Mouse (Mus musculus): ENCODE results near the gene Gm15517. TPM values are rescaled to one million over a fixed set of nuclear protein-coding genes. Genes with fewer than 3 reads are reported as not detected.
"Not testable (repeated sequence)": the region's sequence is repeated elsewhere in the genome, so short reads cannot be mapped to it uniquely, and the experiment has no call there.

The Gm15517 gene
- polyA plus RNA-seq, 1 experiment = not detected

- no peaks in the 10 kb centered on the region for H3K36me3 ChIP-seq (ENCODE audit: control insufficient read depth, insufficient read depth, low read length)
- H3K4me3 ChIP-seq (ENCODE audit: low read depth, low read length) = no peak overlapping the region
- TF ChIP-seq POLR2A (IDR thresholded peaks at IDR 0.05; ENCODE audit: low read depth, low read length) = no peak
- TF ChIP-seq CTCF (IDR thresholded peaks at IDR 0.05; ENCODE audit: extremely low read depth, insufficient read length, insufficient replicate concordance, low read depth, low read length) = no peak
- H3K27me3 ChIP-seq (ENCODE audit: control insufficient read depth, insufficient read depth, low read length) = no peaks in the 10 kb centered on the region
- no peak overlapping the region for H3K27ac ChIP-seq (ENCODE audit: insufficient read depth, low read depth, low read length)
- H3K4me1 ChIP-seq (ENCODE audit: control insufficient read depth, insufficient read depth, insufficient read length, low read length) = no peaks in the 10 kb centered on the region
- WGBS = 37% methylated on average over 1 of the region's 1 CpGs
These were observed 19.7 kb downstream of the Gm15517 start for GRCm38 (mm10) chr7:44280959-44281358.

GRCm38 (mm10) chr7:44281586-44281985, 20.3 kb downstream of the Gm15517 start:
- Histone ChIP-seq H3K4me3 (ENCODE audit: low read depth, low read length) (no peak overlapping the region), H3K27ac (ENCODE audit: insufficient read depth, low read depth, low read length) (no peak overlapping the region), H3K4me1 (ENCODE audit: control insufficient read depth, insufficient read depth, insufficient read length, low read length) (no peaks in the 10 kb centered on the region), H3K27me3 (ENCODE audit: control insufficient read depth, insufficient read depth, low read length) (no peaks in the 10 kb centered on the region), H3K36me3 (ENCODE audit: control insufficient read depth, insufficient read depth, low read length) (no peaks in the 10 kb centered on the region)
- 74% methylated on average over 7 of the region's 7 CpGs for WGBS
- TF ChIP-seq POLR2A (IDR thresholded peaks at IDR 0.05; ENCODE audit: low read depth, low read length) = no peak
- TF ChIP-seq CTCF (IDR thresholded peaks at IDR 0.05; ENCODE audit: extremely low read depth, insufficient read length, insufficient replicate concordance, low read depth, low read length) = no peak

GRCm38 (mm10) chr7:44287760-44288159, 26.5 kb downstream of the Gm15517 start:
- TF ChIP-seq POLR2A (IDR thresholded peaks at IDR 0.05; ENCODE audit: low read depth, low read length) (no peak), CTCF (IDR thresholded peaks at IDR 0.05; ENCODE audit: extremely low read depth, insufficient read length, insufficient replicate concordance, low read depth, low read length) (no peak)
- Histone ChIP-seq H3K4me1 (ENCODE audit: control insufficient read depth, insufficient read depth, insufficient read length, low read length) (no peaks in the 10 kb centered on the region), H3K36me3 (ENCODE audit: control insufficient read depth, insufficient read depth, low read length) (no peaks in the 10 kb centered on the region), H3K27me3 (ENCODE audit: control insufficient read depth, insufficient read depth, low read length) (0 out of 2 replicates have a peak, but pooled peaks cover 2% of the 10 kb centered on the region), H3K27ac (ENCODE audit: insufficient read depth, low read depth, low read length) (no peak overlapping the region), H3K4me3 (ENCODE audit: low read depth, low read length) (no peak overlapping the region)
- WGBS = 36% methylated on average over 7 of the region's 7 CpGs

GRCm38 (mm10) chr7:44290986-44291385, 29.7 kb downstream of the Gm15517 start:
- H3K27me3 ChIP-seq (ENCODE audit: control insufficient read depth, insufficient read depth, low read length) = 0 out of 2 replicates have a peak, but pooled peaks cover 2% of the 10 kb centered on the region
- H3K4me3 ChIP-seq (ENCODE audit: low read depth, low read length) = no peak overlapping the region
- TF ChIP-seq POLR2A (IDR thresholded peaks at IDR 0.05; ENCODE audit: low read depth, low read length) = no peak
- TF ChIP-seq CTCF (IDR thresholded peaks at IDR 0.05; ENCODE audit: extremely low read depth, insufficient read length, insufficient replicate concordance, low read depth, low read length) = no peak
- no peaks in the 10 kb centered on the region for H3K36me3 ChIP-seq (ENCODE audit: control insufficient read depth, insufficient read depth, low read length)
- no peaks in the 10 kb centered on the region for H3K4me1 ChIP-seq (ENCODE audit: control insufficient read depth, insufficient read depth, insufficient read length, low read length)
- 74% methylated on average over 4 of the region's 4 CpGs for WGBS
- no peak overlapping the region for H3K27ac ChIP-seq (ENCODE audit: insufficient read depth, low read depth, low read length)

- no peak overlapping the region for H3K27ac ChIP-seq (ENCODE audit: insufficient read depth, low read depth, low read length)
- 52% methylated on average over 4 of the region's 4 CpGs for WGBS
- no peak overlapping the region for H3K4me3 ChIP-seq (ENCODE audit: low read depth, low read length)
- no peaks in the 10 kb centered on the region for H3K4me1 ChIP-seq (ENCODE audit: control insufficient read depth, insufficient read depth, insufficient read length, low read length)
- H3K27me3 ChIP-seq (ENCODE audit: control insufficient read depth, insufficient read depth, low read length) = 0 out of 2 replicates have a peak, but pooled peaks cover 2% of the 10 kb centered on the region
- no peaks in the 10 kb centered on the region for H3K36me3 ChIP-seq (ENCODE audit: control insufficient read depth, insufficient read depth, low read length)
- TF ChIP-seq POLR2A (IDR thresholded peaks at IDR 0.05; ENCODE audit: low read depth, low read length) = no peak
- TF ChIP-seq CTCF (IDR thresholded peaks at IDR 0.05; ENCODE audit: extremely low read depth, insufficient read length, insufficient replicate concordance, low read depth, low read length) = no peak
These were observed 30.2 kb downstream of the Gm15517 start for GRCm38 (mm10) chr7:44291418-44291817.

GRCm38 (mm10) chr7:44297501-44297900, 36.3 kb downstream of the Gm15517 start:
- 74% methylated on average over 2 of the region's 2 CpGs for whole genome bisulfite sequencing

GRCm38 (mm10) chr7:44303346-44304340, 42.4 kb downstream of the Gm15517 start:
- H3K4me1 ChIP-seq (ENCODE audit: control insufficient read depth, insufficient read depth, insufficient read length, low read length) = peaks cover 6% of the 10 kb centered on the region
- H3K36me3 ChIP-seq (ENCODE audit: control insufficient read depth, insufficient read depth, low read length) = no peaks in the 10 kb centered on the region
- H3K27ac ChIP-seq (ENCODE audit: insufficient read depth, low read depth, low read length) = no peak overlapping the region
- H3K27me3 ChIP-seq (ENCODE audit: control insufficient read depth, insufficient read depth, low read length) = no peaks in the 10 kb centered on the region; the same call in 1 of the 2 replicates
- 84% methylated on average over 14 of the region's 14 CpGs for WGBS
- no peak overlapping the region; the same call in 1 of the 2 replicates for H3K4me3 ChIP-seq (ENCODE audit: low read depth, low read length)
- TF ChIP-seq POLR2A (IDR thresholded peaks at IDR 0.05; ENCODE audit: low read depth, low read length) (no peak), CTCF (IDR thresholded peaks at IDR 0.05; ENCODE audit: extremely low read depth, insufficient read length, insufficient replicate concordance, low read depth, low read length) (no peak)

More at GRCm38 (mm10) chr7:44297501-44297900, 36.3 kb downstream of the Gm15517 start:
- H3K4me3 ChIP-seq (ENCODE audit: low read depth, low read length); H3K36me3 ChIP-seq (ENCODE audit: control insufficient read depth, insufficient read depth, low read length); H3K27ac ChIP-seq (ENCODE audit: insufficient read depth, low read depth, low read length); H3K4me1 ChIP-seq (ENCODE audit: control insufficient read depth, insufficient read depth, insufficient read length, low read length); H3K27me3 ChIP-seq (ENCODE audit: control insufficient read depth, insufficient read depth, low read length): not testable (repeated sequence)

All from small intestine, adult 2 months (tissue).